Mouse (Mus musculus) T-helper 1 cell (primary cell): ENCODE measurements around the gene Gm11444.

ENCODE experiments used
- in situ Hi-C: fragments of 300-600 bp; cut with MboI, MseI; formaldehyde crosslinking; loops from one replicate; pipeline ENCODE4 v1.15.1; 2025; ENCODE audit warnings: high pct_unique_total_duplicates

Gene Gm11444

DNA sequence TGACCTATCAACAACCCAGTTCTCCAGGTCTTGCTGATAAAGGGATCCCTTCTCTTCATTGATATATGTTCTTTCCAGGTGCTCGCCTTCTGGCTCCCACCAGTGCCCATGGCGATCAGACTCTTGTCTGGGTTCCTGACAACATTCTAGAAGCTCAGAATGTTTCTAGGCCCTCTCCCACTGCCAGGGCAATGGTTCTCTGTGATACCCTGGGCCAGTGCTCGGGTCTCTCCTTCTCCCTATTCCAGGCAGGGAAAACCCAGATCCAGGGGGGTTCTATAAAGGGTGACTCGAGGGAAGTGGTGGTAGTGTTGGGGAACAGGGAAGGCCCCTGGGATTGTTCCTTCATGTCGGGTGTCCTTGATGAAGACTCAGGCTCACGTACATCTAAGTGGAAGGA lies at the start of gene Gm11444:
Gene Gm11444, minus strand, starts transcription at position 101 of the 400 bp plus-strand sequence.
- in situ Hi-C loops: loop anchor here (5.0 kb wide), 2 partner anchors 137 to 322 kb away; no protein-coding TSS in a partner anchor

DNA sequence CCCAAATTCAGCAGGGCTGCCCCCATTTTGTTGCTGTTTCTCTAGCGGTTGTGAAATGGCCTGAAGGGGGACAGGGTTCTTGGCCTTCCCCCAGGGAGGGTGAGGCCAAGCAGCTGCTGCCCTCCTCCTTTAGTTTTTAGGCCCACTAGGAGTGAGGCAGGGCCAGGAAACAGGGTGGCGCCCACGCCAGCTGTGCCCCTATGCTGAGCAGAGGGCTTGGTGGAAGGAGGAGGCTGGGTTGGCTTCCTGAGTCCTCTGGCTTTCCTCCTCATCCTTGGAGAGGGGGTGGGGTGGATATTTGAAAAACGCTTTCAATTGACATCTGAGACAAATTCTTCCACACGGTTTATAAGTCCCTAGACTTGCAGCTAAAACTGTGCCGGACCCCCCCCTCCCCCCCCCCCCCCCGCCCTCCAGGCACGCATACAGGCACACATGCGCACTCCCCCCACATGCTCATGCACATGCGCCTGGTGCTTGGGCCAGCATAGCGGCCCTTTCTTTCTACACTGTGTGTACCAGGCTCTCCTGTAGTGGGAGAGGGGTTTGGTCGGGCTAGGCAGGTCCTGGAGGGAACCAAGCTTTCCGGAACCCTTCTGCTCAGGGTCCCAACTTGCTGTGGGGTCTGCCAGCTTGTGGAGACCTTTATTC lies 46.3 kb upstream of the Gm11444 start:
- in situ Hi-C loops: loop anchor here (25.0 kb wide), 1 partner anchor 516 kb away; no protein-coding TSS in a partner anchor

DNA sequence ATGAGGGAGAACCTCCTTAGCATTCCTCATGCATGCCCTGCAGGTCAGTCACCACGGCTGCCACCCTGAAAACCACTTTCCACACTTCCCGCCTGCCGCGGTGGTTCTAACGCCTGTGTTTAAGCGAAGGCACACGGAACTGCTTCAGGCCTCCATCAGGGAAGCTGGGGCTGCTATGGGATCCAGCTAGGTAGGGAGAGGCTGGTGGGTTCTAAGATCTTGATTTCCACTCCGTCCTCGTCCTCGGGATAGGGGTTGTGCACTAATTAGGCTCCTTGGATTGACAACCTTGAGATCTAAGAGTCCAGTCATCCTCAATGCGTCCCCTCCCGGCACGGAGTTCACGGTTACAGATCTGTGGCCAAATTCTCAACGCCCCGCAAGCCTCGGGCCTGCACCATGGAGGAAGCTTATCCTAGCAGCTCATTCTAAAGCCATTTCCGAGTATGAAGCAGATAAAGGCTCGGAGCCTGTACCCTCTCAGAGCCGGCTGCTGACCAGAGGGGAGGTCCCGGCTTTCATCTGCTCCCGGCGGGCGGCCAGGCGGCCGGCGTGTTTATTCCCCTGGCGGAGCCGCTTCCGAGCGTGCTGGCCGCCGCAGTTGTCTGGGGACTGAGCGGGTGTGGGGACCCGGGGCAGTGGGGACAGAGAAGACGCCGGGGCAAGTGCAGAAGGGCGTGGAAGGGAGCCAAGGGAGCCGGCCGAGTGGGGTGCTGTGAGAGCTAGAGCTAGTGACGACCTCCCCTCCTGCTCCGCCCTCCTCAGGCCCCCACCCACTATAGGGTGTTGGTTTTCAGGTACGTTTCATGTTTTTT lies 44.8 kb upstream of the Gm11444 start:
- in situ Hi-C loops: loop anchor here (25.0 kb wide), 1 partner anchor 517 kb away; no protein-coding TSS in a partner anchor

DNA sequence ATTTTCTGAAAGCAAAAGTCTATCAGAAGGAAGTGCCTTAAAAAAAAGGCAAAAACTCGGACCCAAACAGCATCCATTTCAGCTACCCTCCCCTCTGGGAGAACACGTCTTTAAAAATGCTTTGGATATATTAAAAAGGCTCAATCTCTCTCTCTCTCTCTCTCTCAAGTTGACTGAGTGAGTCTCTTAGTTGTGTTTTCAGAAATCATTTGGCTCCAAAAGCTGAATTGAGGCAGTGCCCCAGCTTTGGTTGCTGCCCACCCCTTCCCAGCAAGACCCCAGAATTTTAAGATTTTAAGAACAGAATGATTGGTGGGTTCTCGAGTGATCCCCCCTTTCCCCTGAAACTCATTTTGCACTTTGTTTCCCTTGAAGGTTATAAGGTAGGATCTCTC lies 44.0 kb upstream of the Gm11444 start:
- in situ Hi-C loops: loop anchor here (25.0 kb wide), 1 partner anchor 518 kb away; no protein-coding TSS in a partner anchor

DNA sequence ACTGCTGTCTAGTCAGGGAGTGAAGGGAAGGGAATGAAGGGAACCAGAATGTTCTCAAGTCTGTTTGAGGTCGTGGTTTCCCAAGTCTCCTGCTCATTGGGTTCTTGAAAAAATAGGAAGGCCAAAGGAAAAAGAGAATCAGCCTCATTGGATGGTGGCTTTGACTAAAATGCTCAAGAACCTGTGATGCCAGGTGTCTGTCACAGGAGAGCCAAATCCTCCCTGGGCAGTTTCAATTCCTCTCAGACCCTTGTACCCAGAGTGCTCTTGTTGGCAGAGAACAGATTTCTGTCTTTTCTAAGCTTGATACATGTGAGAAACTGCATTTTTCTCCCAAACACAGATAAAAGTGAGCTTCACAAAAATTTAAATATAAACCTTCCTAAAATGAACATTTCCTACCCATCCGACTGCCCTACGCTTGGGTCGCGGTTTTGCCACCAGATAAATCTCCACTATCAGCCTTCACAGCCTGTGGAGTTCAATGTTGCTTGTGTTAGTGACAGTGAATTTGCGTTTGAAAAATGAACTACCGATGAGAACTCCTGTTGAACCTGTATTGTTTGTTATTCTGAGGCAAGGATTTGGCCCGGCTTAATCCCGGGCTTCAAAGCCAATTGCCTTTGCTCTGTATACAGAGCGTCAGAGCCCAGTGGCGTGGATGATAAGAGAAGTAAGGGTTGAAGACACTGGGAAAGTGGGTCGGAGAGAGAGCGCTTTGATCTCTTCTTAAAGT lies 43.4 kb upstream of the Gm11444 start:
- in situ Hi-C loops: loop anchor here (25.0 kb wide), 1 partner anchor 519 kb away; no protein-coding TSS in a partner anchor

DNA sequence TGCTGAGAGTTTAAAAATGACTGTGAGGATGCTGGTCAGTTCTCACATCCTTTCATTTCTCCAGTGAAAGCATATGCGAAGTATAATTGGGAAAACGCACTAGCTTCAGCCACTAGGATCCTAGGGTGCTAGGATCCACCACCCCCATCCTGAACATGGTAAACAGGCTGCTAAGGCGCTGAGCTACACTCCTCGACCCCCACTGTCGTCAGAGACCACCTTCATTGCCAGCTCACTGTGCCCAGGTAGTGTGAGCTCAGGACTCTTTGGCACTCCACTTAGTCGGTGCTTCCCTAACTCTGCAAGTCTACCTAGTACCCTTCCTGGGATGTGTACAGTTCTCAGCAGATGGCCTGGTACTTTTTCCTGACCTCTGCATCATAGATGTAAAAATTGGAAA lies 42.6 kb upstream of the Gm11444 start:
- in situ Hi-C loops: loop anchor here (25.0 kb wide), 1 partner anchor 520 kb away; no protein-coding TSS in a partner anchor

DNA sequence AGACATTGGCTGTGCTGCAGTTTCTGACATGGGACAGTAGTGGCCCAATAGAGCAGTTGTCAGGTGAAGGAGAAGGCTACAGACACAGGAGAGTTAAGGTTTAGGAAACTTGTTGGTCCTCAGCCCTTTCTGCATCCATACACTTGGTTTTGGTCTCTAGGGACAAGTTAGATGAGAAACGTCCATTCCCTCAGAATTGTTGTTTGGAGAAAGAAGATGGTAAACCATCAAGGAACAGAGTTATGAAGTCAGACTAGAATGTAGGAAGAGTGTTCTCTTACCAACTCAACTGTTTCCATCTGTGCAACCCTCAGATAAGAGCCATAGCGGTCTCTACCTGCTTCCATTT lies 41.5 kb upstream of the Gm11444 start:
- in situ Hi-C loops: loop anchor here (25.0 kb wide), 1 partner anchor 521 kb away; no protein-coding TSS in a partner anchor

DNA sequence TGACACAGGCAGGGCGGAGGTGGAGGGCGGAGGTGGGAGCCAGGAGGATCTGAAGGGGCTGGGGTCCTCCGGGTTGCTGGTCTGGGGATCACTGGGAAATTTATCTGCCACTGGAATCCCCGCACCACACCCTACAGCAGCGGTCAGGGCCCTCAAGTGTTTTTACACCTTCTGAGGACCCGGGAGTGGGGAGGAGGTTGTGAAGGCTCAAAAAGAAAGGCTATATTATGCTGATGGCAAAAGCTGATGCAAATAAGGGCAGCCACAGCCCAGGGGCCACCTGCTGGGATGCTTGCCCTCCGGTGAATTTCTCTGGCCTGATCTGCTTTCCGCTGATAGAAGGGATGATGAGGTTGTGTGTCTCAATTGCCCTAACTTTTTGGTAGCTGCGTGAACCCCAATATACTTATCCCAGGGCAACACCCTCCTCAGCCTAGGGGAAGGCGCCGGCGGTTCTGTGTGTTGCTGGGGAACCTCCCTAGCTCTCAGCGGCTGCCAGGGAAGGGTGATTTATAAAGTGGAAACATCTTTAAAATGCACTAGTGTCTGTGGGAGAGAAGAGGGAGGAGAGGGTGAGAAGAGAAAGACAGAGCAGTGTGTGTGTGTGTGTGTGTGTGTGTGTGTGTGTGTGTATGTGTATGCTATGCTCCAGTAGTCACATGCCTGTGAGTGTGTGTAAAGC lies 41.0 kb upstream of the Gm11444 start:
- in situ Hi-C loops: loop anchor here (25.0 kb wide), 1 partner anchor 521 kb away; no protein-coding TSS in a partner anchor

DNA sequence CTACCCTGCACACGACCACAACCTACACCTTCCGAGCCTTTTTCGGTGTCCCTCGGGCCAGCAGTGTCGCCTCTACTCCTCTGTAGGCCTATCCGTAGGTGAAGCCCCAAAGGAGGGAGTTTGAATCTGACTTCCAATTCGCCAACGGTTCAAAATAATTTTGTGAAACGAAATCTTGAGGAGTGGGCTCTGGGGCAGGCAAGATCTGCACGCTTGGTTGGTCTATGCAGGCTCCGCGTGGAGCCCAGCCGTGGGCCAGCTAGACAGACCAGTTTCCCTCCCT lies 40.4 kb upstream of the Gm11444 start:
- in situ Hi-C loops: loop anchor here (25.0 kb wide), 1 partner anchor 522 kb away; no protein-coding TSS in a partner anchor

DNA sequence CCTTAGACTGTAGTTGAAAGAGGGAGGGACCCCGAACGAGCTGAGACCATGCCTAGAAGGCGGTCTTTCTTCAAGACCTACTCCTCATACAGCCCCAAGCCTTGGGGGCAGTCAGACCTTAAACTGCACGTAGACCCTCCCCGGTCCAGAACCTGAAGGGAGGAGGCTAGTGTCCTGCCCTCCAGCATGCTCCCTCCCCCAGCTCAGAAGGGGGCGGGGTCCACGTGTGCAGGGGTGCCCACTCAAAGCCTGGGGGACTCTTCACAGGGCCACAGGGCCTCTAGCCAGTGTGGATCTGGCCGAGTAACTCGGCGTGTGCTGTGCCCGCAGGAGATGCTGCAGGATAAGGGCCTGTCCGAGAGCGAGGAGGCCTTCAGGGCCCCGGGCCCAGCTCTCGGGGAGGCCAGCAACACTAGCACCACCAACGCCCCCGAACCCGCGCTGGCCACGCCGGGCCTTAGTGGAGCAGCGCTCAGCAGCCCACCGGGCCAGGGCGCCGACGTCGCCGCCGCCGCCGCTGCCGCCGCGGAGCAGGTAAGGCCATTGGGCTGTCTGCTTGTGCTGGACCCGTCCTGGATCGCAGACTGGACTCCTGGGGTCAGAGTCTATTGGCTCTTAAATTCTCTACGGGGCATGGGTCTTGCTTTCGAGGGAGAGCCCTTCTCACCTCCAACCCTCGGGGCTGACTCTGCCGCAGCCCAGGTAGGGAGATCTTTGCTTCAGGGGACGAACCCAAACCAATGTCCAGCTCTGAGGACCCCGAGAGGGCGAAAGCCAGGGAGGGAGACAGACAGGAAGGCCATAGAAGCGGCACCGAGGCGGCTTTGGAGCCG lies 39.8 kb upstream of the Gm11444 start:
- in situ Hi-C loops: loop anchor here (5.0 to 25.0 kb wide), 3 partner anchors 63 to 522 kb away; no protein-coding TSS in a partner anchor

DNA sequence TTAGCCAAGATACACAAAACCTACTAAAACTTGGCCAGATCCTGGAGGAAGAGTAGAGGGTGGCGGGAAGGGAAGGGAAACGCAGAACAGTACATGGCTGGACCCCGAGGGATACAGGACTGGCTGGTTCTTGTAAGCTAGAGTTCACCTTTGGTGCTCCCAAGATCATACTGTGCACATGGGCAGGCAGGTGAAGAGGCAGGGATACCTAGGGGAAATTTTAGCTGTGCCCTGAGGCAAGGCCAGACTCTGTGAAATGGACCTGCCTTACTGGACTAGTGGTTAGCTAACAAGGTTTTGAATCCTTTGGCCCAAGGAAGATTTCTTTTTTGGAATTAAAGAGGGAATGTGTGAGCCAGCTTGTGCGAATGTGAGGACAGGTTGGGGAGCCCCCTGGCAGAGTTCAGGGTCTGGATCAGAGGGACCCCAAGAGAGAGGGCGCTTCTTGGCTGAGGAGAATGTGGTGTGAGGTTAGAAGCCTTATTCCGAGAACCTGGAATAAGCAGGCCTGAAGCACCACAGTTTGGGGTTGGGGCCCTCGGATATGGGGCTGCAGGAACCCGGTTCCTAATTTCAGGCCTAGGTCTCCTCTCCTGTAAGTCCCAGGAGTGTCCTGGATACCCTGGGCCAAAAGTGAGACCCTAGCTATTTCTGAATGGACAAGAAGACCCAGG lies 39.1 kb upstream of the Gm11444 start:
- in situ Hi-C loops: loop anchor here (5.0 to 25.0 kb wide), 3 partner anchors 62 to 523 kb away; no protein-coding TSS in a partner anchor

DNA sequence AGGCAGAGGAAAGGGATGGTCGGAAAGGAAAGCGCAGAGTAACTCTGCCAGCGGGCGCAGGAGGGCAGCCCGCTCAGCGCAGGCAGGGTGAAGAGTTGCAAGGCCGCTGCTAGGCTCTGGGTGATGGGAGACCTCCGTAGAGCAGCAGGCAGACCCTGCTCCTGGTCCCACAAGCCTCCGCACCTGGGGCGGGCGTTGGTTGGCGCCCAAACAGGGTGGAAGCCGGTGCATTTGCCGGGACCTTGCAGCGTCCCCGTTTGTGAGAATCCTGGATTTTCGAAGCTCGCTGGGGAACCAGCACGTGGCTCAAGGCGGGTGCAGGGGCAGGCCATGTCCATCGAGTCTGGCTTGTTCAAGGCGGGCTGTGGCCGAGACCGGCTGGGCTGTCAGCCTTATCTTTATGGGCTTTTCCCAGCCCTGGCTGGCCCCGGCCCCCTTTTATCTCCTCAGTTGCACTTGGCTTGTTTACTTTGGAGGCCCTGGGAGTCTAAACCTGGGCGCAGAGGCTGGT lies 38.4 kb upstream of the Gm11444 start:
- in situ Hi-C loops: loop anchor here (5.0 to 25.0 kb wide), 3 partner anchors 61 to 524 kb away; no protein-coding TSS in a partner anchor

DNA sequence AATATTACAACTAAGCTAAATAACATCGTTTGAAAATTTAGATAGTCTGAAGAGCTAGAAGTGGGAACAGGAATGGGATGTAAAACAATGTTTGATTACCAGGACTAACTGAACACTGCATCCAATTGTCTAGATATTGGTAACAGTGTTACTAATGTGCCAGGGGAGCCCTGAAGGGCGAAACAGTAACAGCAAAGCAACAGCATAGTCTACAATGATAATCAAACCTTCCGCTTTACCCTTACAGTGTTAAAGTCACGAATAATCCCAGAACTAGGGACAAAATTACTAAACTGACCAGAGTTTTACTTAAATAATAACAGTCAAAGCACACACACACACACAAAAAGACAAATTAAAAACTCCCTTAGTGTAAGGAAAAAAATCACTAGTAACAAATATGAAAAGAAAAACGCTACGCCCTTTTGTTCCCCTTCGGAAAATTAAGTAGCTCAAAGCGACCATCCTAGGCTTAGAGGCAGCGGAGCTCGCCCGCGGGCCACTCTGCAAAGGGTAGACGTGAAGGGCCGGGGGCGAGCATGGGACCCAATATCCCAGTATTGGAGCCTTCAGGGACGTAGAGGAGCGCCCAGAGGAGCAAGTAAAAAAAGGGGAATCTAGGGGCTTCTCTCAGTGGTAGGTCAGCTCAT lies 37.8 kb upstream of the Gm11444 start:
- in situ Hi-C loops: loop anchor here (5.0 to 25.0 kb wide), 3 partner anchors 61 to 524 kb away; no protein-coding TSS in a partner anchor

DNA sequence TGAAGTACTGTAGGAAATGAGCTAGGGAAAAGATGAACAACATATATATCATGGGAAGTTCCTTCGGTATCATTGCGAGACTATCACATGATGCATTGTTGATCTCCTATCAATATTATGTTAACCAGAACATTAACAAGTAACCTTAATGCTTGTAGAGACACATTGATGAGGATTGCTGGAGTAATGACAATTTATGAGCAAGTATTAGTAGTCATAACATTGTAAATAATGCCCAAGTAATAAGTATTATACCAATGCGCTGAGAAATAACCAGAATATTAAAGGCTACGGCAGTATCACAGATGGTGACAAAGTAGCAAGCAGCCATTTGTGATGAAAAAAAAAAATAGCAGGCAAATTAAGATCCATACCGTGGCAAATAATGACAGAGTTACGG lies 37.1 kb upstream of the Gm11444 start:
- in situ Hi-C loops: loop anchor here (5.0 to 25.0 kb wide), 3 partner anchors 60 to 525 kb away; no protein-coding TSS in a partner anchor

DNA sequence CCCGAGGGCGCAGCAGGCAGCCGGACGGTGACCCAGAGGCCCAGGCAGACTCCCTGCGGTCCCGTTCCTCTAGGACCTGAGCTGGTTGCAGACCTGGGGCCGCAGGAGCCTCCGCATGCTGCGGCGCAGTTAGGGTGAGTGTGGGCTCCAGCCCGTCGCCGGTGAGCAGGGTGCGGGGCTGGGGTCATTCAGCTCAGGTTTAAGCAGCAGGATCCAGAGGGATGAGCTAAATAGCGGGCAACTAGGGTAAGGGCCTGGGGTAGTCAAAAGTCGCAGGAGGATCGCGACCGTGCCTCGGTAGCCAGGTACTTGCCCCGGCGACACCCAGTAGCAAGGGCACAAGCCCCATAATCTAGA lies 36.3 kb upstream of the Gm11444 start:
- in situ Hi-C loops: loop anchor here (5.0 to 25.0 kb wide), 3 partner anchors 59 to 526 kb away; no protein-coding TSS in a partner anchor

DNA sequence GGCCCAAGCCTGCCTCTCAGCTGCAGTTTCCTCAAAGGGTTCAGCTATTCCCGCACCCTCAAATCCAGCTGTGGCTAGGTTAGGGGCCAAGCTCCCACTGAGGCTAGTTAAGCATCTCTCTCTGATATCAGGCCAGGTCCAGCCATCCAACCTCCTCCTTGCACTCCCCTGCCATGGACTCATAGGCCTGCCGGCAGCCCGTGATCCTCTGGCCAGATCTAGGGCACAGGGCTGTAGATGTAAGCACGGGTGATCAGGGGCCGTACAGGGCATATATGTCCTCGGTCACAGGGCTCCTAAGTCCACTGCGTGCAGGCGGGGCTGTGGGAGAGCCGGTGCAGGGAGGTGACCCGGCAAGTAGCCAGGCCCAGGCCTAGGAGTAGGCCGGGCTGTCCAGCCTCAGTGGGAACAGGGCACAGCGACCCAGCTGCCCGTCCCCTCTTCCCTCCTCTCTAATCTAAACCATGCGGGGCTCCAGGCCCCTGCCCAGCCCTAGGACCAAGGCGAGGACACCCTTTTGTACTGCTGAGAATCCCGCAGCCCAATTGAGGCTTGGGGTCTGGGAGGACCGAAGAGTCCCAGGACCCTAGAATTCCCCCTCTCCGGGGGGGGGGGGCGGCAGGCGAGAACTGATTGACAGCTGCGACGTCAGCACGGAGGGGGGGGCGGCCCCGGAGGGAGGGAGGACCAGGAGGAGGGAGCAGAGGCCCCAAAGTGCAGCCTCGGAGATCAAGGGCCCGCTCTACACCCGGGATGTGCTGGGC lies 35.7 kb upstream of the Gm11444 start, which contains the start of gene Tbx4:
Gene Tbx4, plus strand, starts transcription at position 758 of the 764 bp plus-strand sequence.
- in situ Hi-C loops: loop anchor here (5.0 to 25.0 kb wide), 3 partner anchors 59 to 526 kb away; no protein-coding TSS in a partner anchor

DNA sequence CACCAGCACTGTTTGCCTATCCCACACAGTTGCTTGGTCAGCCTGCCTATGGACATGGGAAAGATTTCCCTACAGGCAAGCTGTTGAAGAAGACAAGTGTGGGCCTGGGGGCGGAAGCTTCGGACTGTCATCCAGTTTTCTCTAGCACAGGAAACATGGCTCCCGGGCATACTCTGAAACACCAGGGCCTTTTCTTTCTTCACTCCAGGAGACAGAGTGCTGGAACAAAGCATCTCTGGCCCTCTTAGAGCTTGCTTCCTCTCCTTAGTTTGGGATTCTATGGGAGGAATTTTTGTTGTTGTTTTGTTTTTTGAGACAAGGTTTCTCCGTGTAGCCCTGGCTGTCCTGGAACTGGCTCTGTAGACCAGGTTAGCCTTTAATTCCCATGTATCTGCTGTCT lies 34.4 kb upstream of the Gm11444 start:
- in situ Hi-C loops: loop anchor here (25.0 kb wide), 1 partner anchor 528 kb away; no protein-coding TSS in a partner anchor
